Mouse (Mus musculus) left cerebral cortex, adult 11 months (tissue): ENCODE results near the gene Atp8a1.

Source experiments
- DNase-seq: peaks from one replicate; pipeline ENCODE4 v3.0.0; 2022; ENCODE audit warnings: low spot score

Atp8a1 gene

DNA sequence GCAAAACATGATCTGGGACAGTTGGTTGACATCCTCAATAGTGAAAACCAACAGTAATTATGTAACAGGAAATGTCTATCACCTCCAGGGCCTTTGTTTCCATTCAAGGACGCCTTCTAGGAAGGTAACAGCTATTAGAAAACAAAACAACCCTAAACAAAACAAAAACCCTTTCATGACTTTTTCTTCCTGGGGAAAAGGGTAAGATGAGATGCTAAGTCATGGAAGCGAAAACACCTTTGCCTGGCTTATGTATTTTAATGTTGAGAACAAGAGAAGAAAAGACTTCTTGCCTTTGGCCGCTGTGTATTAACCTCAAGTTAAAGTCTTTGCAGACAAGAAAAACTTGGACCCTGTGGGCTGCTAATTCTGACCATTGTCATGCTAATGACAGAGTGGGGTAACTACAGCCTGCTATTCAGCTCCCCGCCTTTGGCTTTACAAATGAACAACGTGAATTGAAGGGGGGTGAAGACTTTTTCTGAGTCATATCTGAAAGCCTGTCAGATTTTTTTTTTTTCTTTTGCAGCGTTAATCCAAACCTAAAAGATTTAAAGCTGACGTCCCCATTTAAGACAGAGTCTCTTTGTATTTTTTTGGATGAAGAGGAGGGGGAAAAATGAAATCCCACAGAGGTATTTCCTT, 214.0 kb downstream of the Atp8a1 start:
- no peak for DNase-seq

DNA sequence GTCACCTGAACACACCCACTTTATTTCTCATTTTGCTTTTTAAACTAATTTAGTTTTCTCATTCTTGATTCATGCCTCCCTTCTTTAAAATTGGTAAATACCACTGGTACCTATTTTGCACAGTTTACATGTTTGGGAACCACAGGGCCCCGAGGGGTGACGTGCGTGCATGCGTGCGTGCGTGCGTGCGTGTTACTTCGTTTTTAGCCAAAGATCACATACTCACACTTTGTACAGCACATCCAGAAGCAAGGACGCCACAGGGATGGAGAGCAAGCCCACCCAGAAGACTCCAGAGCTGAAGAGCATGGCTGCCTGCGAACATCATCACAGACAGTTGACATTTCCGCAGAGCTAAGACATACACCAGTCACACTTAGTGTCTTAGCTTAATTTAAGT, 216.0 kb downstream of the Atp8a1 start:
- DNase-seq = no peak

DNA sequence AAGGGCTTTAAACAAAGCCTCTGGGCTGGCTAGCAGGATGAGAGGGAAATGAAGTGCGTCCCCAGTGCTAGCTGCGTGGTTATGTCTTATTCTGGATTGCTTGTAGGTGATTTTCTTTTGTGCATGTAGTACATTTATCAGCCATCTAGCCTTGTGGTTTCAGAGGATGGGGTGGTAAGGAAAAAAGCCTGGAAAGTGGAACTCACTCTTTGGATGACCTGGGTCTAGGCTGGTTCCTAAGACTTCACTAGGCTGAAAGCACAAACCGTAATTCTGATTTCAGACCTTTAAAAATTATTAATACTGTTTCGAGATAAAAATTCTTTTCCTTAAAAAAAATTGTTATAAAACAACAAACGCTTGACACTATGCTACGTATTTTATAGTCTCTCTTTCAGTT, 217.4 kb downstream of the Atp8a1 start:
- DNase-seq = no peak

DNA sequence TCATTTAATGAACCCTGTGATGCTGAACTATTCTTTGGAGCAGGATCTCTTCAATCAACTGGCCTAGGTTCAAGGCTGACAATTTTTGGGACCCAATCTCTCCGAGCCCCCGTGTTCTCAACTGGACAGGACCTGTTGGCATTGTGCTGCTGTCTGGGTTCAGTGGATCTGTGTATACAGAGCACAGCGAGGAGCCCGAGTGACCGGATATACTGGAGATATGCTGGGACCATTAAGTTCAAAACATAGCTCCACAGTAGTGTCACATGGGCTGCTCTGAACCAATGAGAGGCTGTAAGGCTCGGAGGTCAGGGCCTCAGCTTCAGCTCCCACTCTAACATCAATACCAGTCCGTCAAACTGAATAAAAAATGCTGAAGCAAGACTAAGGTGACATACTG, 217.8 kb downstream of the Atp8a1 start:
- DNase-seq = no peak

DNA sequence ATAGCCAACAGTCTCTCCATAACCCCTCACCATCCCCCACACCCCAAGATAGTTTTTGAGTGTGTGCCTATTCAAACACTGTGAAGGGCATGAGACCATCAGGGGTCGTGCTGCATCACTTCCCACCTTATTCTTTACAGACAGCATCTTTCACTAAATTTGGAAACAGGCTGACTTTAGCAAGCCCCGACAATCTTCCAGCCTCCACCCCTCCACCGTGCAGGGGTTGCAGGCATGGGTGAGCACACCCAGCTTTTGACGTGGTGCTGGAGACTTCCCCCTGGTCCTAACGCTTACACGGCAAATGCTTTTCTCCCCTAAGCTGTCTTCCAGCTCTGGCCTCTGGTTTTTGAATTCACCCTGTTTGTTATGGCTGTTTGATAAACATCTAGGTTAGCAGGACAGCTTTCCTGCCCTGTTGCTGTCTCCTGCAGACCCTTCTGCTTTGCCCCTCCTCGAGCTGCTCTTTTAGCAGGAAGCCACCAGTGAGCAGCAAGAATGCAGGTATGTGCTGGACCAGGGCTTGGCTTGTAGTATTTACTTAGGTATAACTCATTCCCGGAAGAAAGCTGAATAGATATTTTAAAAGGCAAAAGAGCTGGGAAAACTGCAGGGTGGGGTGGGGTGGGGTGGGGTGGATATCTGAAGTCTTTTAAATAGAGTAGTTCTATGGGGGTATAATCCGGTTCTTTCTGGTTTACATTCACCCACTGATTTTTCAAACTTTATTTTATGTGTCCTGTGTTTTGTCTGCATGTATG, 218.9 kb downstream of the Atp8a1 start:
- DNase-seq = no peak

DNA sequence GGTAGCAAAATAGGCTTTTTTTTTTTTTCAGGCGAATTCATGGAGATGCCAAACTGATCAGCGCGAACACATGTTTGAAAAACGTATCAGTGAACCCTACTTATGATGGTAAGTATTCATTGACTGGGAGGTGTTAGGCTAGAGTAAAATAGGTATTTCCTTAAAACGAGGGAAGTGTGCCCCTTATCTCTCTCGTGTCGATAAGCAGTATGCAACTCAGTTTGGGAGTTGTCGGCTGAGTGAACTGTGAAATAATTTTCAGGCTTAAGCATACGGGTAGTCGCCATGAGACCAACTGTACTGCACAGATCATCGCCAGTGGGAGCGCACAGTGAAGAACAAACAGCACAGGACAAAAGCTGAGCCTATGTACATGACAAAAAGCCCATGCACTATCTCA, 226.0 kb downstream of the Atp8a1 start:
- DNase-seq = no peak

DNA sequence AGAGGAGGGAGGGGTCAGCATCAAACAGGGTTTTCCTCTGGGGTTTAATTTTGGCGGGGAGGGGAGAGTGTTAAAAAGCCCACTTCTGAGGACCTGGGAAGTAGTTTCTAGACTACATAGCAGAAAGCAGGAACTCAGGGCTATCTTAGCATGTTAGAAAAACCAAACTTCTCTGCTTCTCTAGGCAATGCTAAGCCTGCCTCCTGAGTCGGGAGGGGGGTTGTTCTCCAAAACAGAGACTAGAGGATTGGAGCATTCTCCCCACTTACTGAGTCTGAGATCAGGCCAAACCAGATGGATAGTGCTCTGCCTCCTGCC, 237.8 kb downstream of the Atp8a1 start:
- DNase-seq = no peak

DNA sequence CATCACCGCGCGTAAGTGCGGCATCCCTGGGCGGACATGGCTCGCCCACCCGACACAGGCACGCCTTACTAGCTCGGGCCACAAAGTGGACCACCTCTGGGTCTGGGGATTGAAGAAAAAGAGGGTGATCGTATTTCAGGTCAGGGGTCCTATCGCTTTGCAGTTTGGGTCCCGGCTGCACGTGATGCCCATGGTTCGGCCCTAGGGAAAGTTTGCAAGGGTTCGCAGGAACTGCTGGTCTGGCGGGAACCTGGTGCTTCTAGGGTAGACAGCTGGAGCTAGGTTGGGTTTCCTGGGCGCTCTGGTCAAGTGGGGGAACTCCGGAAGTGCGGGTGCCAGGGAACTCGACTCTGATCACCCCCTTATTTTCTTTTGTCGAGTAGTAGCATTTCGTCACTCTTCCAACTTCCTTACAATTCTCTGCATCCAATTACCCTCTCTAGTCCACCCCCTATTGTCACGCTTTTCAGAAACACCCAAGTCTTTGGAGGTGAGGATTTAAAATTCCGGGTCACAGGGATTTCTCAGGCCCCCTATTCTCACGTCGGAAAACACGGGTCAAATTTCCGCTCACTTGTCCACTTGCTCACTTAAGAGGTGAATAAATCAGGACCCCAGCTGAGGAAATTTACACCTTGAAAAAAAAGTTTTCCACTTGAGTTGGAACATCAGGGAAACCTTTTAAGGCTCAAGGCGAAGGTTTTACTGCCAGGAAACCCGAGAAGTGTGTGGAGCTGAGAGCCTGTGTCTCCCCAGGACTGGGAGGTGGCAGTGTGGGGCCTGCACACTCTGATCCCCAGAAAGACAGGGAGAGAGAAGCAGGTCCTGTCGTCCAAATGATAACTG, 238.3 kb downstream of the Atp8a1 start:
- DNase-seq = no peak

DNA sequence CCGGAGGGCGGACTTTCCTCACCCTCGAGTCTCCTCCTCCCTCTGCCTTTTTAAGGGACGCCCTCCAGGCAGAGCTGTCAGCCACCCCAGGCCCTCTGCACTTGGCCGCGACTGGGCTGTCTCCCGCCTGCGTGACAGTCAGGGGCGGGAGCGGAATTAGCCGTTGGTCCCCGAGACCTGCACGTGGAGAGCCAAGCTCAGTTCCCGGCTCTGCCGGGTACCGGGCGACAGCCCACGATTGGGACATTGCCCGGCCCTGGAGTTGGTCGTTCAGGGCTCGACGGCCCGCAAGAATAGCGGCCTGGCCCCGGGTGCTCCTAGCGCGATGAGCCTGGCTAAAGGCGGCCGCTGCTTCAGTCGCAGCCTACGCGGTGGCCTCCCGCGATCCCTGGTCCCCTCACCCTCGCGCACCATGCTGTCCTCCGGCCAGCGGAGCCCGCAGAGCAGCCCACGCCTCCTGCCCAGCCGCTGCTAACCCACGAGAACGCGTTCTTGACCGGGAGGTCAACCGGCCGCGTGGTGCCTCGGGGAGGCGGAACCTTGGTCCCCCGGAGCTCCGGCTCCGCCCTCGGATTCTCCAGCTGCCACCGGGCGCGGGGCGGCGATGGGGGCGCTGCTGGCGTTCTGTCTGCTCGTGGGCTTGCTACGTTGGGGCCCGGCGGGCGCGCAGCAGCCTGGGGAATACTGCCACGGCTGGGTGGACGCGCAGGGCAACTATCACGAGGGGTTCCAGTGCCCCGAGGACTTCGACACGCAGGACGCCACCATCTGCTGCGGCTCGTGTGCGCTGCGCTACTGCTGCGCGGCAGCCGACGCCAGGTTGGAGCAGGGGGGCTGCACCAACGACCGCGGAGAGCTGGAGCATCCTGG, 239.2 kb downstream of the Atp8a1 start, which contains the start of gene Shisa3:
TSS of gene Shisa3 (plus strand) at position 79 of the 870 bp plus-strand sequence.
- DNase-seq = no peak

DNA sequence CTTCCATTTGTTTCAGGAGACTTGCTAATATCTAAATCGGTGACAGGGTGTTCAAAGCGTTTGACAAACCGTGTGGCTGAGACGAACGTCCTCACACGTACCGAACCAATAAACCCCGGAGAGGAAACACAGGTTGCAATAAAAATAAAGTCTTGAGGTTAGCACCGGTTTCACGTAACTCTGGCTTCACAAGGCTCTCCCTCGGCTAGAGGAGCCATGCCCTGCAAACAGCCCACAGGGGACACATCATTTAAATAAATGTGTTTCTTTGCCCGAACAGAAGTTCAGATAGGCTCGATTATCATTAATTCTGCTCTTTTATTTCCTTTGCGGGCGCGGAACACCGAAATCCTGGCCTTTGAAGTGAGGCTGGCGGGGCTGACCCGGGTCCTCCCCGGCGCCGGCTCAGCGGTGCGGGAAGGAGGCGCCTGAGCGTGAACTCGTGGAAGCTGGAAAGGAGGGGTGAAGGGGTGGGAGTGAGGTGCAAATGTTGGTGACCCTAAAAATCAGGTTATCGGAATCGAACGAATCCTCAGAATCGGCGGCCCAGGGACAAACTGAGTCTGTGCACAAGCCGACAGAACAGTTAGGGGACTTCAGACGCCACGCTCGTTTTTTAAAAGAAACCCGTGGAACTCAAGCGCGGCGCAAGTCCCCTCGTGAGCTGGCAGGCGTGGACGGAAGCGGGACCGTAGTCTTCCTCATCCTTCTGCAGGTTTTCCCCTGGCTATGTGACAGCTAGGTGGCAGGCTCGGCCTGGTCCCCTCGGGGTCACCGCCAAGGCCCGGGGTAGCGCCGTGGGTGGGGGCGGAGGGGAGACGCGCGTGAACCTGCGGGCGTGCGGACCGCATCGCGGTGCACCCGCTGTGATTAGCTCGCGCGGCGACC, 240.1 kb downstream of the Atp8a1 start:
- DNase-seq = no peak

DNA sequence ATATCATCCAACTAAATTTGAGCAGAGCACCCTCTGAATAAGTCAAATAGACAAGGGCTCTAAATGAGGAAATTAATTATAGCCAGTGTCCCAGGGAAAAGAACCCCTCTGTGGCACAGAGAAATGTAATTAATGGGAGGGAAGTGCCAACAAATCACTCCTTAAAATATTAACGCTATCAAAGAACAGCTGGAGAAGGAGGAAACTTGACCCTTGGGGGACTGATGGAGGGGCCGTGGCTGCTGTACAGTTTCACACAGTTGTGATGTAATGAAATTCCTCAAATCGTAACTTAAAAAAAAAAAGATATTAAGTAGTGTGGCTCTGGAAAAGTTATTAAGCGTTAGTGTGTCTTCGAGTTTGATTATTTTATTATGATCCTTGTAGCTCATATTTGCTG, 241.3 kb downstream of the Atp8a1 start:
- no peak for DNase-seq

DNA sequence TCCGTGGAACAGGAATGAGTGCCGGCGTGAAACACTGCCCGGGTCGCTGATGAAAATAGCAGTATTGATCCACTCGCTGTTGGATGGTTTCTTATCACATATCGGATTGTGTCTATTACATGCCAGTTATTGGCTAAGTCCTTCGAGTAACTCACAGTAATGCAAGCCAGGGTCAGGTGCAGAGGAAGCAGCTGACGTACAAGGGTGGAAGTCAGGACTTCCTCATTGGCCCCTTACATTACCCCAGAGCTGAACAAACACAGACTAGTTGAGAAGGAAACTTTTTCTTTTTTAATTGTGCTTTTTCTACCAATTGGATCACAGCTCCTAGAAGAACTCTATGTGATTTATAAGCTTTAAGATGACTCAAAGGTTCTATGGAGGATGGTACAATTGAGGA, 247.3 kb downstream of the Atp8a1 start:
- DNase-seq = no peak

DNA sequence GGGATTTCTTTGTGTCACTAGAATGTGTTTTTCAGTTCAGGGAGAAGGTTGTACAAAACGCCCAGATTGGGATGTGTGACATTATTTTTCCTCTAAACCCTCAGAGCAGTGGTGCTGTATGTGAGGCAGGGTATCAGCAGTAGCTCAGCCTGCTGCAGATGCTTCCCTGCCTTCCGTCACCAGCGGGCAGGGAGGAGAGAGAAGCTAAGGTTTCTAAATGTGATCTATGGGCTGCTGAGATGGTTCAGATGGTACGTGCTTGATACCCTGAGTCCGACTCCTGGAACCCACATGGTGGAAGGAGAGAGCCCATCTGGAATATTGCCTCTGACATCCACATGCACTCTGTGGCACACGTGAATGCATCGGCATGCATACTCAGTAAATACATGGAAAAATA, 251.6 kb downstream of the Atp8a1 start:
- no peak for DNase-seq

DNA sequence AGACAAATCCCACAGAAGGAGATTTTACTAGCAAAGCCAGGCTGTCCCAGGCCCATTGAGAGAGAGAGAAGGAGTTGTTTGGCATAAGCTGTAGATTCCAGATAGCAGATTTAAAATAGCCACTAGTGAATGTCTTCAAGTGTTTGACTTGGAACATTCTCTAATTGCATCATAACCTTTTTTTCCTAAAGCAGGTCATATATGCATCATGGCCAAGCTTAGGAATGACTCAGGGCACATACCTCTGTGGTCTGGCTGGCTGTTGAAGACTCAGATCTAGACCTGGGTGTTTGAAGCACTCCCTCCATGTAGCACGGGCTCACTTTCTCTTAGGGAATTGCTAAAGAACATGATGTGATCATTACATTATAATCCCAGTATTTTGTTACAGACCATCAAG, 252.2 kb downstream of the Atp8a1 start:
- no peak for DNase-seq

DNA sequence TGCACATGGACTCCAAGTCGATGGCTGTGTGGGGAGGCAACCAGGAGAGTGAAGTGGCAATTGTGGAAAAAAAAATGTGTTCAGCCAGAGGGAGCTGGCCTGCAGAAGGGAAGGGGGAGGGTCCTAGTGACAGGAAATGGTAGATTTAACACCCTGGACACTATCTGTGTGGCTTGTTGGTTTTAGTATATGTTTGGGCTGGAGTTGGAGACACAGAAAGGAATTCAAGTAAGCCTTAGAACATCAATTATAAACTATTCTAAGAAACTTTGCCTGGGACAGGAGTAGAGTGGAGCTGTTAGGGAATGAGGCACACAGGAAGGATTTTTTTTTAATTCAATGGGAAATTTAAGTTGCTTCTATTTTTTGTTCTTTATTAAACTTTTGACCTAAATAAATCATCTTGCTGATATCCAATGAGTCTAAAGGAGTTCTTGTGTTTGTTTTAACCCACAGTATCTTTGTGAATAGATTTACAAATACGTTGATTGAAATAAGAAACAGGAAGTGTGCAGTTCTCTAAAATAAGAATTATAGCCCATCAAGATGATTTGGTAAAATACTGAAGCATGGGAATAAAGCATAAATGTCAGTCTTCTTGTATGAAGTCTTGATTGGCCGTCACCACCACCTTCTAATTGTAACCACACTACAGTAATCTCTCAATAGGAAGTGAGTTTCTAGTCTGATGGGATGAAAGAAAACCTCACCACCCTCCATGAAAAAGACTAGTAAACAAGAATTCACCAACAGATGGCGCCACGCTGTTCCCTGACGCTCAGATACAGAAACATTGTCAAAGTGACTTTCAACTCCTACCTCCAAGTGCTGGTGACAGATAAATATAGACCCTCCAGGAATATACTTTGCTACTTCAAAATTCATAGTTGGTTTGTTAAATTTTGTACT, 267.3 kb downstream of the Atp8a1 start:
- DNase-seq = no peak

DNA sequence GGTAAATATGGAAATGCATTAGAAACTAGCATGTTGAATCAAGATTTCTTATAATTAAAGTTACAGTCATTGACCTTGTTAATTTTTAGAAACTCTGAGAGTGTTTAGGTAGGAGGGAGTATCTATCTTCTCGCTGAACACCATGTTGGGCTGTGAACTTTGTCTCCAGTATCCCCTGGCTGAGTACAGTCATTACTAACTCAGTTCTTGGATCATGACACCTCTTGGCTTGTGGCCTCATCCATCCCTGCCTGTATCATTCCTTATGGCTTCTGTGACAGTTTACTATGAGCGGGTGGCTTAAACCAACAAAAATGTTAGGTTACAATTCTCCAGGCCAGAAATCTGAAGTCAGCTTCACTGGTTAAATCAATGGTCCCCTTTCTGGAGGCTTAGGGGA, 271.5 kb downstream of the Atp8a1 start:
- DNase-seq = no peak

DNA sequence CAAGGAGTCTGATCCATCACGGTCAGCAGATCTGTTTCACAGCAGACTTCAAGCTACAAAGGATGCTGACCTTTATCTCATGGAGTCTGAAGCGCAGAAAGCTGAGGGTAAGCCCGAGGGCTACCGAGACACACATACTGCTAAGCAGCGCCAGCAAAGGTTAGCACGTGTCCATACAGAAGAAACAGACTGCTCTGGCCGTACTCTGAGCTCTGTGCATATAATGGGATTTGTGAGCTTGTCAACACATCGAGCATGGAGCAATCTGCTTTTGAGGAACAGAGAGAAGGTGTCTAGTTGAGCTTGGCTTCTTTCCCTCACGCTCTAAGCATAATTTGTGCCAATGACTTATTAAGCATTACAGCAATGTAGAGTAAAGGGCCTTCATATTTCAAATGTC, 273.2 kb downstream of the Atp8a1 start:
- no peak for DNase-seq

DNA sequence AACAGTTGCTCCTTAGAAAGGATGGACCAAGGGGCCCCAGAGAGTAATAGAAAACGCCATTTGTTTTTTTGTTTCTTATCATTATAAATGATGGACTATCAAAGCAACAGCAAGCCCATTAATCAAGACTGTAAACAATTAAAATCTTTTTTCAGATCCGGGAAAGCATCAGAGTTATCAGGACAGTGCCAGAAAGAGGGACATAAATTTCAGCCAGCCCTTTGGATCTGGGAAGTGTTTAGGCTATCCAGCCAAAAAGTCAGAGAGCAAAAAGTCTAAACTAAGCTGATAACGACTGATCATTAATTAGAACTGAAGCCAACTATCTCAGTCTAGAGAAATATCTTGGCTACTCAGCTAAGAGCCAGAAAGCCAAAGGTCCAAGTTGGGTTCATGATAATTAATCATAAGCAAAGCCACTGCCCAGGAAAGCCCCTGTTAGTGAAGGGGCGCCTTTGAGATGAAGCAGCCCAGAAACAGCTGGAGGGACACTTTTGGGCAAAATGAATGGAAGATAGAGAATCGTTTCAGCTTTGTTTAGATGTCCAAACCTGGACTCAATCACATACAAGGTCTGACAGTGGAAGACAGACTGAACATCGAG, 274.6 kb downstream of the Atp8a1 start:
- no peak for DNase-seq
